ENCODE assay signal across 21 mouse cellular contexts in genomic region chr7:129876852-129877223, GRCm38 (mm10).
DNase-seq lines count a peak whose midpoint lies in the region; ATAC-seq and TF ChIP-seq lines count a peak whose summit lies in the region.
"Had no signal": no experiment of that assay in that cellular context is flagged by ENCODE, and none has a peak within 500 bp of the region (broad histone marks: within the 10 kb centered on the region; RNA-seq: fewer than 3 reads in every experiment).

No protein-coding gene starts in this region.

- no peaks in the 10 kb centered on the region for H3K9me3 ChIP-seq in embryonic facial prominence, embryonic 14.5 days (ENCODE audit: control insufficient read depth, low read length)
- no peaks in the 10 kb centered on the region for H3K9me3 ChIP-seq in embryonic facial prominence, embryonic 10.5 days
- H3K9me3 ChIP-seq in liver, postnatal 0 days (ENCODE audit: low read length), result no peaks in the 10 kb centered on the region
- H3K9me3 ChIP-seq in liver, embryonic 11.5 days (ENCODE audit: control insufficient read depth, low read length), result no peaks in the 10 kb centered on the region
- H3K9me3 ChIP-seq in limb, embryonic 12.5 days, result no peaks in the 10 kb centered on the region
- H3K9me3 ChIP-seq in kidney, embryonic 16.5 days (ENCODE audit: low read length), result no peaks in the 10 kb centered on the region
- H3K9me3 ChIP-seq: forebrain, embryonic 13.5 days; liver, embryonic 12.5 days had no signal

- H3K27me3 ChIP-seq in embryonic facial prominence, embryonic 14.5 days (replicated peaks; ENCODE audit: control insufficient read depth, insufficient read depth, low read length), result no peaks in the 10 kb centered on the region
- no peaks in the 10 kb centered on the region for H3K27me3 ChIP-seq in embryonic facial prominence, embryonic 10.5 days (replicated peaks; ENCODE audit: low read depth, poor library complexity, severe bottlenecking)
- H3K27me3 ChIP-seq in liver, postnatal 0 days (ENCODE audit: insufficient read depth, low read length), result no peaks in the 10 kb centered on the region
- H3K27me3 ChIP-seq in liver, embryonic 11.5 days (replicated peaks; ENCODE audit: control insufficient read depth, insufficient read depth, low read length), result no peaks in the 10 kb centered on the region
- no peaks in the 10 kb centered on the region for H3K27me3 ChIP-seq in limb, embryonic 12.5 days
- no peaks in the 10 kb centered on the region for H3K27me3 ChIP-seq in kidney, embryonic 16.5 days (ENCODE audit: insufficient read depth, low read length)
- H3K27me3 ChIP-seq: forebrain, embryonic 13.5 days; liver, embryonic 12.5 days had no signal

- H3K4me1 ChIP-seq in embryonic facial prominence, embryonic 14.5 days (ENCODE audit: control insufficient read depth, insufficient read depth, low read length), result 0 out of 2 replicates have a peak, but pooled peaks cover 5% of the 10 kb centered on the region
- H3K4me1 ChIP-seq in embryonic facial prominence, embryonic 10.5 days, result peaks cover 37% of the 10 kb centered on the region
- H3K4me1 ChIP-seq in liver, postnatal 0 days (ENCODE audit: insufficient read depth), result 0 out of 2 replicates have a peak, but pooled peaks cover 5% of the 10 kb centered on the region
- no peaks in the 10 kb centered on the region for H3K4me1 ChIP-seq in liver, embryonic 11.5 days (replicated peaks; ENCODE audit: control insufficient read depth, insufficient read depth, low read length)
- peaks cover 38% of the 10 kb centered on the region for H3K4me1 ChIP-seq in limb, embryonic 12.5 days (replicated peaks)
- no peaks in the 10 kb centered on the region for H3K4me1 ChIP-seq in kidney, embryonic 16.5 days (ENCODE audit: insufficient read depth, low read length)
- H3K4me1 ChIP-seq: forebrain, embryonic 13.5 days; liver, embryonic 12.5 days had no signal

- no peak for ATAC-seq in embryonic facial prominence, embryonic 14.5 days (ENCODE audit: low read depth)
- ATAC-seq in liver, postnatal 0 days, result peak; percentile 46
- no peak for ATAC-seq in liver, embryonic 11.5 days (replicated peaks; ENCODE audit: low FRiP score)
- ATAC-seq in limb, embryonic 12.5 days (ENCODE audit: insufficient number of reproducible peaks, insufficient read depth, low FRiP score, low TSS enrichment, low read depth), result no peak
- no peak for ATAC-seq in kidney, embryonic 16.5 days (ENCODE audit: low FRiP score, low TSS enrichment)
- ATAC-seq: forebrain, embryonic 13.5 days; hindbrain, postnatal 0 days; intestine, postnatal 0 days; liver, embryonic 12.5 days had no signal

- no peaks in the 10 kb centered on the region for H3K36me3 ChIP-seq in embryonic facial prominence, embryonic 14.5 days (ENCODE audit: control insufficient read depth, insufficient read depth, low read length)
- H3K36me3 ChIP-seq in embryonic facial prominence, embryonic 10.5 days (replicated peaks), result no peaks in the 10 kb centered on the region
- no peaks in the 10 kb centered on the region for H3K36me3 ChIP-seq in liver, postnatal 0 days (replicated peaks; ENCODE audit: insufficient read depth, low read length)
- no peaks in the 10 kb centered on the region for H3K36me3 ChIP-seq in liver, embryonic 11.5 days (ENCODE audit: control insufficient read depth, insufficient read depth, low read length)
- H3K36me3 ChIP-seq in limb, embryonic 12.5 days, result no peaks in the 10 kb centered on the region
- H3K36me3 ChIP-seq in kidney, embryonic 16.5 days (ENCODE audit: insufficient read depth, low read length), result no peaks in the 10 kb centered on the region
- H3K36me3 ChIP-seq: G1E; liver, embryonic 12.5 days had no signal

- TF ChIP-seq CTCF in liver, postnatal 0 days (IDR thresholded peaks at IDR 0.05; ENCODE audit: low read depth), result no peak

- H3K9ac ChIP-seq in embryonic facial prominence, embryonic 14.5 days (ENCODE audit: low read depth, low read length), result no peak overlapping the region
- no peak overlapping the region for H3K9ac ChIP-seq in liver, postnatal 0 days (replicated peaks)
- no peak overlapping the region for H3K9ac ChIP-seq in liver, embryonic 11.5 days (ENCODE audit: low read depth, low read length)
- H3K9ac ChIP-seq in limb, embryonic 12.5 days (replicated peaks), result no peak overlapping the region
- no peak overlapping the region for H3K9ac ChIP-seq in kidney, embryonic 16.5 days (replicated peaks; ENCODE audit: low read length)
- H3K9ac ChIP-seq: forebrain, embryonic 13.5 days; liver, embryonic 12.5 days had no signal

- H3K4me3 ChIP-seq in embryonic facial prominence, embryonic 14.5 days (ENCODE audit: low read depth, low read length), result no peak overlapping the region
- no peak overlapping the region for H3K4me3 ChIP-seq in embryonic facial prominence, embryonic 10.5 days
- H3K4me3 ChIP-seq in liver, postnatal 0 days (ENCODE audit: low read depth, low read length), result no peak overlapping the region
- H3K4me3 ChIP-seq in liver, embryonic 11.5 days (ENCODE audit: low read depth, low read length), result no peak overlapping the region
- H3K4me3 ChIP-seq in limb, embryonic 12.5 days (replicated peaks), result no peak overlapping the region
- H3K4me3 ChIP-seq in kidney, embryonic 16.5 days (ENCODE audit: low read length), result no peak overlapping the region
- H3K4me3 ChIP-seq: forebrain, embryonic 13.5 days; liver, embryonic 12.5 days had no signal

- peak; percentile 62 for DNase-seq in embryonic facial prominence, embryonic 14.5 days (ENCODE audit: low spot score)
- DNase-seq in embryonic facial prominence, embryonic 10.5 days (ENCODE audit: low spot score), result no peak
- DNase-seq in liver, postnatal 0 days, result no peak
- no peak for DNase-seq in liver, embryonic 11.5 days (ENCODE audit: low spot score)
- DNase-seq in Muller cell, postnatal 12 days (ENCODE audit: inconsistent ontology term), result peak; percentile 43
- DNase-seq in kidney, adult 8-10 months, result no peak
- DNase-seq: adrenal gland, postnatal 36 days; cerebellum, adult 18-20 months; cerebellum, postnatal 25 days; embryo, embryonic 11 days; gastrocnemius, postnatal 14 days; heart, adult 18-20 months; thymus, postnatal 14 days had no signal

- no peak overlapping the region for H3K4me2 ChIP-seq in embryonic facial prominence, embryonic 14.5 days (ENCODE audit: low read depth, low read length)
- no peak overlapping the region for H3K4me2 ChIP-seq in liver, postnatal 0 days (ENCODE audit: low read depth, low read length)
- no peak overlapping the region for H3K4me2 ChIP-seq in liver, embryonic 11.5 days
- no peak overlapping the region for H3K4me2 ChIP-seq in limb, embryonic 12.5 days
- no peak overlapping the region for H3K4me2 ChIP-seq in kidney, embryonic 16.5 days (replicated peaks; ENCODE audit: low read depth, low read length)
- H3K4me2 ChIP-seq: forebrain, embryonic 13.5 days; liver, embryonic 12.5 days had no signal

- TF ChIP-seq EP300 in liver, postnatal 0 days (IDR thresholded peaks at IDR 0.05; ENCODE audit: low read depth), result no peak

- H3K27ac ChIP-seq in embryonic facial prominence, embryonic 14.5 days (replicated peaks; ENCODE audit: low read depth, low read length), result peak overlapping the region; percentile 46; the same call in 1 of the 2 replicates
- H3K27ac ChIP-seq in embryonic facial prominence, embryonic 10.5 days (replicated peaks), result no peak overlapping the region
- peak overlapping the region; percentile 46 for H3K27ac ChIP-seq in liver, postnatal 0 days (ENCODE audit: low read depth)
- H3K27ac ChIP-seq in liver, embryonic 11.5 days (ENCODE audit: low read depth, low read length), result no peak overlapping the region
- H3K27ac ChIP-seq in limb, embryonic 12.5 days, result peak overlapping the region; percentile 64; the same call in 1 of the 2 replicates
- H3K27ac ChIP-seq in kidney, embryonic 16.5 days (ENCODE audit: low read length), result no peak overlapping the region
- H3K27ac ChIP-seq: forebrain, embryonic 13.5 days; hindbrain, postnatal 0 days; kidney, postnatal 0 days; liver, embryonic 12.5 days had no signal

Comparison
In these comparisons a context has a peak if more than half of its experiments do, and no peak if none do; other contexts are left out.
1. DNase-seq: peak in embryonic facial prominence, embryonic 14.5 days (single experiment) and Muller cell, postnatal 12 days (single experiment); none in embryonic facial prominence, embryonic 10.5 days (single experiment), liver, postnatal 0 days (single experiment), liver, embryonic 11.5 days (single experiment) and kidney, adult 8-10 months (0 of 2).
2. H3K27ac ChIP-seq: peak in embryonic facial prominence, embryonic 14.5 days (single experiment), liver, postnatal 0 days (single experiment) and limb, embryonic 12.5 days (single experiment); none in embryonic facial prominence, embryonic 10.5 days (single experiment), liver, embryonic 11.5 days (single experiment) and kidney, embryonic 16.5 days (single experiment).